Mouse (Mus musculus) kidney, adult 11 months (tissue): ENCODE measurements around the gene Gm17949.
A peak's percentile ranks its signal among the peaks of the same experiment; 100 is the strongest.

Source experiments
- DNase-seq: peaks from one replicate; pipeline ENCODE4 v3.0.0; 2022

Gm17949 gene

GRCm38 (mm10) chr17:56990966-56991365 lies 20.3 kb upstream of the Gm17949 start:
- DNase-seq, result no peak

- DNase-seq, result no peak
Measured at GRCm38 (mm10) chr17:56995046-56995445, 16.2 kb upstream of the Gm17949 start.

- DNase-seq, result no peak
Measured at GRCm38 (mm10) chr17:56996506-56996905, 14.8 kb upstream of the Gm17949 start.

GRCm38 (mm10) chr17:56997029-56997667 lies 14.1 kb upstream of the Gm17949 start, which contains the start of gene Alkbh7:
Gene Alkbh7 (plus strand): TSS chr17:56997339.
- peak; percentile 100 for DNase-seq

- DNase-seq, result no peak
Measured at GRCm38 (mm10) chr17:56999414-56999813, 11.9 kb upstream of the Gm17949 start.

- DNase-seq, result no peak
Measured at GRCm38 (mm10) chr17:56999968-57000609, 11.2 kb upstream of the Gm17949 start, which contains the start of gene Pspn. Gene Pspn (minus strand): TSS chr17:57000018.

GRCm38 (mm10) chr17:57001228-57001627 lies 10.0 kb upstream of the Gm17949 start:
- DNase-seq, result no peak

- no peak for DNase-seq
Measured at GRCm38 (mm10) chr17:57003994-57004393, 7.3 kb upstream of the Gm17949 start.

- no peak for DNase-seq
Measured at GRCm38 (mm10) chr17:57007137-57007905, 3.9 kb upstream of the Gm17949 start.

- no peak for DNase-seq
Measured at GRCm38 (mm10) chr17:57010911-57011235, 396 bp upstream of the Gm17949 start.

GRCm38 (mm10) chr17:57012245-57012795 lies 1.1 kb downstream of the Gm17949 start:
- DNase-seq, result no peak

GRCm38 (mm10) chr17:57019693-57020092 lies 8.4 kb downstream of the Gm17949 start:
- DNase-seq, result no peak

- DNase-seq, result no peak
Measured at GRCm38 (mm10) chr17:57020960-57021359, 9.7 kb downstream of the Gm17949 start.

- no peak for DNase-seq
Measured at GRCm38 (mm10) chr17:57027471-57027870, 16.2 kb downstream of the Gm17949 start.

- peak; percentile 20 for DNase-seq
Measured at GRCm38 (mm10) chr17:57029691-57030090, 18.4 kb downstream of the Gm17949 start.

GRCm38 (mm10) chr17:57030931-57031660 lies 19.8 kb downstream of the Gm17949 start, which contains the start of gene Khsrp:
Gene Khsrp (minus strand): TSS chr17:57031522.
- DNase-seq, result peak; percentile 33

GRCm38 (mm10) chr17:57031661-57032420 lies 20.6 kb downstream of the Gm17949 start:
- peak; percentile 100 for DNase-seq

- peak; percentile 27 for DNase-seq
Measured at GRCm38 (mm10) chr17:57032854-57033253, 21.6 kb downstream of the Gm17949 start.

- DNase-seq, result no peak
Measured at GRCm38 (mm10) chr17:57038978-57039377, 27.7 kb downstream of the Gm17949 start.

GRCm38 (mm10) chr17:57041554-57041953 lies 30.3 kb downstream of the Gm17949 start, which contains the start of gene Slc25a41:
Gene Slc25a41 (minus strand): TSS chr17:57041654.
- DNase-seq, result no peak

GRCm38 (mm10) chr17:57047406-57047805 lies 36.1 kb downstream of the Gm17949 start:
- no peak for DNase-seq

- DNase-seq, result no peak
Measured at GRCm38 (mm10) chr17:57048816-57049215, 37.5 kb downstream of the Gm17949 start.
